Mouse (Mus musculus): ENCODE results near the gene Gm20388. TPM values are rescaled to one million over a fixed set of nuclear protein-coding genes. Genes with fewer than 3 reads are reported as not detected.

The Gm20388 gene
- total RNA-seq, 1 experiment = 27.0 TPM

DNA sequence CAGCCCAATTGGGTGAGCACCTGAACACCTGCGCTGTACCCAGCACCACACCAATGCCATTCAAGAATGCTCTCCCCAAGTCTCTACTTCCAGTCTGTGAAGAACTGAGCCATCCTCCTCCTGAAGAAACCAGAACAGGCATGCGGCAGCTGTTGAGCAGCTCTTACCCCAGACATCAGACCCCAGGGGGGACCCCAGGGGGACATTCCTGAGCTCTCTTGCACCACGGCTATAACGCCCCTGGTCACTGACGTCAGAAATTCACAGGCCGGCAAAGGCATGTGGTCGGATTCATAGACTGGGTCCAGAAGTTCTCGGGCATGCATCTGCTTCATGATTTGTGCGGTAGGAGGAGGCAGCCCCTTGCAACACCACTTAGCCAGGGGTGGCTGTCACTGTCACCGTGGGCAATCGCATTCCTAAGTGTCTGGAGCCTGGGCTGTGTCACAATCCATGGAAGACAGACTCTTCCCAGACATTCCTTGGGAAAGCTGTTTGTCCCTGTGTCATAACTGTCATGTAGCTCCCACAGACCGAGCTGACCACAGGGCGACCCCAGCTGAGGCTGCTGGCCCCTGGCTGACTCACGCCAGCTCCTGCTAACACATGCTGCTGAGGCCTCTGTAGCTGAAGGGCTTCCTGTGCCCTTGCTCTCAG, 2256.7 kb downstream of the Gm20388 start:
- no peak overlapping the region for H3K4me3 ChIP-seq (ENCODE audit: insufficient read depth in 1 of 2, low read depth in 1 of 2, low read length in 2 of 2, poor library complexity in 1 of 2, severe bottlenecking in 1 of 2)
- in situ Hi-C loops (cut with MboI; ENCODE audit: low sequenced_read_pairs in 2 of 2, unreplicated experiment in 2 of 2) = no loop called here
- no peaks in the 10 kb centered on the region for H3K4me1 ChIP-seq (ENCODE audit: control insufficient read depth in 2 of 2, insufficient read depth in 2 of 2, low read length in 2 of 2, poor library complexity in 1 of 2)
- H3K27ac ChIP-seq (ENCODE audit: insufficient read depth, low read depth, low read length, poor library complexity, severe bottlenecking) = no peak overlapping the region
- no peak for DNase-seq (ENCODE audit: low read depth, low spot score)
- TF ChIP-seq ZC3H11A (IDR thresholded peaks at IDR 0.05; ENCODE audit: borderline replicate concordance, low read depth, low read length) (no peak), ZNF384 (IDR thresholded peaks at IDR 0.05; ENCODE audit: low read depth, low read length) (no peak), MAFK (IDR thresholded peaks at IDR 0.05; ENCODE audit: insufficient read depth, low read depth, low read length) (no peak), HCFC1 (IDR thresholded peaks at IDR 0.05; ENCODE audit: borderline replicate concordance, insufficient read depth, low read length) (no peak)
- H3K9ac ChIP-seq (ENCODE audit: insufficient read depth, low read depth, low read length, poor library complexity, severe bottlenecking) = no peak overlapping the region
- no peaks in the 10 kb centered on the region for H3K36me3 ChIP-seq (ENCODE audit: control insufficient read depth, insufficient read depth, low read length, poor library complexity, severe bottlenecking)
- H3K9me3 ChIP-seq (ENCODE audit: control insufficient read depth, insufficient read depth, low read depth, low read length) = no peaks in the 10 kb centered on the region

DNA sequence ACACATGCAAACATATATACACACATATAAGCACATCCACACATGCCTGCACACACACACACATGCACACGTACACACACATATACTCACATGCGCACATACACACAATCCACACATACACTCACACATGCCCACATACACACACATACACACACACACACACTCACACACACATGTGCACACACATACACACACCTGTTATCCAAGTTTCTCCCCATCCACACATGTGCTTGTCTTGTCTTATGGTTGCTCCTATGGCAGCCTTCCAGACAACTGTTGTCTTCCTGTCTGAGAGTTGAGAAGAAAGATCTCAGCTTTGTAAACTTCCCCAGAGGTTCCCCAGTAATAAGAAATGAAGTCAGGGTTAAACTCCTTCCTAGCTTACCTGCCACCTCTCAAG, 2258.8 kb downstream of the Gm20388 start:
- Histone ChIP-seq H3K4me1 (ENCODE audit: control insufficient read depth in 2 of 2, insufficient read depth in 2 of 2, low read length in 2 of 2, poor library complexity in 1 of 2) (peaks cover 0 to 4% of the 10 kb centered on the region in 2 experiments; a peak in 1 of 4 replicates), H3K36me3 (ENCODE audit: control insufficient read depth, insufficient read depth, low read length, poor library complexity, severe bottlenecking) (no peaks in the 10 kb centered on the region), H3K9ac (ENCODE audit: insufficient read depth, low read depth, low read length, poor library complexity, severe bottlenecking) (no peak overlapping the region), H3K9me3 (ENCODE audit: control insufficient read depth, insufficient read depth, low read depth, low read length) (no peaks in the 10 kb centered on the region), H3K4me3 (ENCODE audit: insufficient read depth in 1 of 2, low read depth in 1 of 2, low read length in 2 of 2, poor library complexity in 1 of 2, severe bottlenecking in 1 of 2) (no peak overlapping the region), H3K27ac (ENCODE audit: insufficient read depth, low read depth, low read length, poor library complexity, severe bottlenecking) (no peak overlapping the region)
- no peak for DNase-seq (ENCODE audit: low read depth, low spot score)
- in situ Hi-C loops (cut with MboI; ENCODE audit: low sequenced_read_pairs in 2 of 2, unreplicated experiment in 2 of 2) = no loop called here
- no peak for TF ChIP-seq ZNF384 (IDR thresholded peaks at IDR 0.05; ENCODE audit: low read depth, low read length)
- TF ChIP-seq MAFK (IDR thresholded peaks at IDR 0.05; ENCODE audit: insufficient read depth, low read depth, low read length) = no peak
- TF ChIP-seq ZC3H11A (IDR thresholded peaks at IDR 0.05; ENCODE audit: borderline replicate concordance, low read depth, low read length) = no peak
- TF ChIP-seq HCFC1 (IDR thresholded peaks at IDR 0.05; ENCODE audit: borderline replicate concordance, insufficient read depth, low read length) = no peak
- no peak for TF ChIP-seq CHD2 (IDR thresholded peaks at IDR 0.05; ENCODE audit: low read depth, low read length)

DNA sequence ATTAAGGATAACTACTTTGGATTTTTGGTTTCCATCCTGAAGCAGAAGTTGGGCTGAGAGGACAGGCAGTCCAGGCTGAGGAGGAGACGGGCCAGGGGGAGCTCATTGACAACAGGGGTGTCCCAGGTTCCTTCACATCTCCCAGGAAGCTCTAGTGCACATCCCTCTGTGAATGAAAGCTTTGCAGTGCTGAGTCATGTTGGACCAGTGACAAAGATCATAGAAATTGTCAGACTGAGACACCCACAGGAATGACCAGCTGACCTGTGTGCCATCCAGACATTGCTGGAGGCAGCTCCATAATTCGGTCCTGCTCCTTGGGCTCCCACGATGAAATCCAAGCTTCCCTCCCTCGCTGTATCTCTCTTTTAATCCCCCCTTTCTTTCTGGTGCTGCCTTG, 2261.2 kb downstream of the Gm20388 start:
- in situ Hi-C loops (cut with MboI; ENCODE audit: low sequenced_read_pairs in 2 of 2, unreplicated experiment in 2 of 2) = no loop called here
- no peak for TF ChIP-seq ZNF384 (IDR thresholded peaks at IDR 0.05; ENCODE audit: low read depth, low read length)
- TF ChIP-seq CHD2 (IDR thresholded peaks at IDR 0.05; ENCODE audit: low read depth, low read length) = no peak
- TF ChIP-seq MAFK (IDR thresholded peaks at IDR 0.05; ENCODE audit: insufficient read depth, low read depth, low read length) = no peak
- no peak for TF ChIP-seq ZC3H11A (IDR thresholded peaks at IDR 0.05; ENCODE audit: borderline replicate concordance, low read depth, low read length)
- TF ChIP-seq HCFC1 (IDR thresholded peaks at IDR 0.05; ENCODE audit: borderline replicate concordance, insufficient read depth, low read length) = no peak
- H3K9ac ChIP-seq (ENCODE audit: insufficient read depth, low read depth, low read length, poor library complexity, severe bottlenecking) = no peak overlapping the region

DNA sequence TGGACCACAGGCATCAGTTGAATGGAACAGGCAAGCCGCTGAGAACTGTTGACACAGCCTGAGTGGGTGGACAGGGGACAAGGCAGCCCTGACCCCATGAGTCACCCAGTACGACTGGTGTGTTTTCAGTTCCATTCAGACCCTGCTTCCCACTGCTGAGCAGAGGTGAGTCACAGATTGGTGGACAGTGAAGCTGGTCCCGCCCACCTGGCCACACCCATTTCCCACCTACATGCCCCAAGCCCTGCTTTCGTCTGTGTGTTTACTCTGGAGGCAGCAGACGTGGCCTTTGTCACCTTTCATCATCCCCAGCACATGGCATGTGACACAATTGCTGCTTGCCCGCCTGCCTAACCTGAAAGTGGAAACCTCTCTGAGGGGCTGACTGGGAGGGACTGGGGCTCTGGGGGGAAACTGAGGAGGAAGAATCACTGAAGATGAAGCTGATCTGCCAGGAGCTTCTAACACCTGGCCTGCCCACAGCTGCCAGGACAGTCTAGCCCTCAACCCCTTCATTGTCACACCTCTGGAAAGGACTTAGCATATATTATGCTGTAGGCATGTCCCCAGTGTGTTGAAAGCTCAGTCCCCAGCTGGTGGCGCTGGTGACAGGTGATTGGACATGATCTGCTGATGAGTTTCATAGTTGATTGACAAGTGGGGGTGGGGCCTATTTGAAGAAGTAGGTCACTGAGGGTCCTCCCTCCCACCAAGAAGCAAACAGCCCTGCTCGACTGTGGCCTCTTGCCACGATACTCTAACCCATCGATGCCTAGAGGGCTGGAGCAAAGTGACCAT, 2263.7 kb downstream of the Gm20388 start:
- Histone ChIP-seq H3K9ac (ENCODE audit: insufficient read depth, low read depth, low read length, poor library complexity, severe bottlenecking) (no peak overlapping the region), H3K27ac (ENCODE audit: insufficient read depth, low read depth, low read length, poor library complexity, severe bottlenecking) (no peak overlapping the region), H3K36me3 (ENCODE audit: control insufficient read depth, insufficient read depth, low read length, poor library complexity, severe bottlenecking) (no peaks in the 10 kb centered on the region), H3K4me1 (ENCODE audit: control insufficient read depth in 2 of 2, insufficient read depth in 2 of 2, low read length in 2 of 2, poor library complexity in 1 of 2) (peaks cover 0 to 4% of the 10 kb centered on the region in 2 experiments; a peak in 1 of 4 replicates), H3K9me3 (ENCODE audit: control insufficient read depth, insufficient read depth, low read depth, low read length) (no peaks in the 10 kb centered on the region), H3K4me3 (ENCODE audit: insufficient read depth in 1 of 2, low read depth in 1 of 2, low read length in 2 of 2, poor library complexity in 1 of 2, severe bottlenecking in 1 of 2) (no peak overlapping the region)
- DNase-seq (ENCODE audit: low read depth, low spot score) = no peak
- in situ Hi-C loops (cut with MboI; ENCODE audit: low sequenced_read_pairs in 2 of 2, unreplicated experiment in 2 of 2) = no loop called here
- no peak for TF ChIP-seq ZC3H11A (IDR thresholded peaks at IDR 0.05; ENCODE audit: borderline replicate concordance, low read depth, low read length)
- TF ChIP-seq ZNF384 (IDR thresholded peaks at IDR 0.05; ENCODE audit: low read depth, low read length) = no peak
- TF ChIP-seq HCFC1 (IDR thresholded peaks at IDR 0.05; ENCODE audit: borderline replicate concordance, insufficient read depth, low read length) = no peak
- TF ChIP-seq CHD2 (IDR thresholded peaks at IDR 0.05; ENCODE audit: low read depth, low read length) = no peak
- TF ChIP-seq MAFK (IDR thresholded peaks at IDR 0.05; ENCODE audit: insufficient read depth, low read depth, low read length) = no peak

More for the DNA sequence above, 2261.2 kb downstream of the Gm20388 start:
- H3K4me1 ChIP-seq (ENCODE audit: control insufficient read depth in 2 of 2, insufficient read depth in 2 of 2, low read length in 2 of 2, poor library complexity in 1 of 2) = peaks cover 0 to 4% of the 10 kb centered on the region in 2 experiments; a peak in 1 of 4 replicates
- H3K9me3 ChIP-seq (ENCODE audit: control insufficient read depth, insufficient read depth, low read depth, low read length) = no peaks in the 10 kb centered on the region
- no peaks in the 10 kb centered on the region for H3K36me3 ChIP-seq (ENCODE audit: control insufficient read depth, insufficient read depth, low read length, poor library complexity, severe bottlenecking)
- no peak overlapping the region for H3K27ac ChIP-seq (ENCODE audit: insufficient read depth, low read depth, low read length, poor library complexity, severe bottlenecking)
- no peak for DNase-seq (ENCODE audit: low read depth, low spot score)
- no peak overlapping the region for H3K4me3 ChIP-seq (ENCODE audit: insufficient read depth in 1 of 2, low read depth in 1 of 2, low read length in 2 of 2, poor library complexity in 1 of 2, severe bottlenecking in 1 of 2)
